Mouse (Mus musculus): ENCODE measurements around the gene Chp2. TPM values are rescaled to one million over a fixed set of nuclear protein-coding genes. Genes with fewer than 3 reads are reported as not detected.

Gene Chp2
- polyA plus RNA-seq, 1 experiment from 2014 or later: 1.2 TPM

GRCm38 (mm10) chr7:122197306-122197705 is 22.0 kb upstream of the Chp2 start:
- H3K27ac ChIP-seq (ENCODE audit: low read length): no peak overlapping the region
- H3K9me3 ChIP-seq (ENCODE audit: control insufficient read depth, low read length): no peaks in the 10 kb centered on the region
- no peaks in the 10 kb centered on the region for H3K36me3 ChIP-seq (ENCODE audit: control insufficient read depth, insufficient read depth, low read length)
- H3K4me2 ChIP-seq (ENCODE audit: low read depth, low read length): no peak overlapping the region
- no peaks in the 10 kb centered on the region for H3K27me3 ChIP-seq (ENCODE audit: control insufficient read depth, insufficient read depth, low read depth, low read length)
- no peaks in the 10 kb centered on the region for H3K4me1 ChIP-seq (replicated peaks; ENCODE audit: control insufficient read depth, insufficient read depth, low read length)
- no peak for ATAC-seq (ENCODE audit: low read depth)
- H3K9ac ChIP-seq (ENCODE audit: low read length): no peak overlapping the region
- WGBS: 29% methylated on average over 4 of the region's 4 CpGs
- no peak overlapping the region for H3K4me3 ChIP-seq (ENCODE audit: low read length)

GRCm38 (mm10) chr7:122199296-122199695 is 20.0 kb upstream of the Chp2 start:
- 19% methylated on average over 5 of the region's 5 CpGs for WGBS
- Histone ChIP-seq H3K27me3 (ENCODE audit: control insufficient read depth, insufficient read depth, low read depth, low read length) (no peaks in the 10 kb centered on the region), H3K27ac (ENCODE audit: low read length) (no peak overlapping the region), H3K36me3 (ENCODE audit: control insufficient read depth, insufficient read depth, low read length) (no peaks in the 10 kb centered on the region), H3K4me2 (ENCODE audit: low read depth, low read length) (no peak overlapping the region), H3K9ac (ENCODE audit: low read length) (no peak overlapping the region), H3K4me1 (replicated peaks; ENCODE audit: control insufficient read depth, insufficient read depth, low read length) (no peaks in the 10 kb centered on the region), H3K9me3 (ENCODE audit: control insufficient read depth, low read length) (no peaks in the 10 kb centered on the region), H3K4me3 (ENCODE audit: low read length) (no peak overlapping the region)
- no peak for ATAC-seq (ENCODE audit: low read depth)

GRCm38 (mm10) chr7:122203936-122204335 is 15.4 kb upstream of the Chp2 start:
- Histone ChIP-seq H3K36me3 (ENCODE audit: control insufficient read depth, insufficient read depth, low read length) (no peaks in the 10 kb centered on the region), H3K9me3 (ENCODE audit: control insufficient read depth, low read length) (no peaks in the 10 kb centered on the region), H3K4me1 (replicated peaks; ENCODE audit: control insufficient read depth, insufficient read depth, low read length) (no peaks in the 10 kb centered on the region), H3K4me2 (ENCODE audit: low read depth, low read length) (no peak overlapping the region), H3K4me3 (ENCODE audit: low read length) (no peak overlapping the region), H3K9ac (ENCODE audit: low read length) (no peak overlapping the region), H3K27ac (ENCODE audit: low read length) (no peak overlapping the region), H3K27me3 (ENCODE audit: control insufficient read depth, insufficient read depth, low read depth, low read length) (no peaks in the 10 kb centered on the region)
- ATAC-seq (ENCODE audit: low read depth): no peak
- WGBS: 27% methylated on average over 2 of the region's 2 CpGs

- no peaks in the 10 kb centered on the region for H3K9me3 ChIP-seq (ENCODE audit: control insufficient read depth, low read length)
- no peaks in the 10 kb centered on the region for H3K27me3 ChIP-seq (ENCODE audit: control insufficient read depth, insufficient read depth, low read depth, low read length)
- H3K4me1 ChIP-seq (replicated peaks; ENCODE audit: control insufficient read depth, insufficient read depth, low read length): no peaks in the 10 kb centered on the region
- no peak overlapping the region for H3K4me2 ChIP-seq (ENCODE audit: low read depth, low read length)
- H3K9ac ChIP-seq (ENCODE audit: low read length): no peak overlapping the region
- no peaks in the 10 kb centered on the region for H3K36me3 ChIP-seq (ENCODE audit: control insufficient read depth, insufficient read depth, low read length)
- H3K4me3 ChIP-seq (ENCODE audit: low read length): no peak overlapping the region
- no peak for ATAC-seq (ENCODE audit: low read depth)
- H3K27ac ChIP-seq (ENCODE audit: low read length): no peak overlapping the region
- WGBS: 51% methylated on average over 2 of the region's 2 CpGs
Measured at GRCm38 (mm10) chr7:122206121-122206520, 13.2 kb upstream of the Chp2 start.

GRCm38 (mm10) chr7:122208276-122209021 is 10.8 kb upstream of the Chp2 start:
- H3K27me3 ChIP-seq (ENCODE audit: control insufficient read depth, insufficient read depth, low read depth, low read length): no peaks in the 10 kb centered on the region
- no peaks in the 10 kb centered on the region for H3K36me3 ChIP-seq (ENCODE audit: control insufficient read depth, insufficient read depth, low read length)
- H3K4me2 ChIP-seq (ENCODE audit: low read depth, low read length): no peak overlapping the region
- 29% methylated on average over 7 of the region's 7 CpGs for WGBS
- no peak overlapping the region for H3K27ac ChIP-seq (ENCODE audit: low read length)
- H3K9ac ChIP-seq (ENCODE audit: low read length): no peak overlapping the region
- H3K9me3 ChIP-seq (ENCODE audit: control insufficient read depth, low read length): no peaks in the 10 kb centered on the region
- H3K4me1 ChIP-seq (replicated peaks; ENCODE audit: control insufficient read depth, insufficient read depth, low read length): no peaks in the 10 kb centered on the region
- peak; percentile 54; the same call in 1 of the 2 replicates for ATAC-seq (ENCODE audit: low read depth)
- H3K4me3 ChIP-seq (ENCODE audit: low read length): no peak overlapping the region

- Histone ChIP-seq H3K27me3 (ENCODE audit: control insufficient read depth, insufficient read depth, low read depth, low read length) (no peaks in the 10 kb centered on the region), H3K27ac (ENCODE audit: low read length) (no peak overlapping the region), H3K4me3 (ENCODE audit: low read length) (no peak overlapping the region), H3K4me2 (ENCODE audit: low read depth, low read length) (no peak overlapping the region), H3K9me3 (ENCODE audit: control insufficient read depth, low read length) (no peaks in the 10 kb centered on the region), H3K4me1 (replicated peaks; ENCODE audit: control insufficient read depth, insufficient read depth, low read length) (no peaks in the 10 kb centered on the region), H3K9ac (ENCODE audit: low read length) (no peak overlapping the region), H3K36me3 (ENCODE audit: control insufficient read depth, insufficient read depth, low read length) (no peaks in the 10 kb centered on the region)
- no peak for ATAC-seq (ENCODE audit: low read depth)
- 66% methylated on average over 7 of the region's 7 CpGs for WGBS
Measured at GRCm38 (mm10) chr7:122226020-122226742, 6.9 kb downstream of the Chp2 start.

GRCm38 (mm10) chr7:122226744-122227143 is 7.4 kb downstream of the Chp2 start:
- H3K4me2 ChIP-seq (ENCODE audit: low read depth, low read length): no peak overlapping the region
- no peak overlapping the region for H3K27ac ChIP-seq (ENCODE audit: low read length)
- H3K36me3 ChIP-seq (ENCODE audit: control insufficient read depth, insufficient read depth, low read length): no peaks in the 10 kb centered on the region
- H3K4me1 ChIP-seq (replicated peaks; ENCODE audit: control insufficient read depth, insufficient read depth, low read length): no peaks in the 10 kb centered on the region
- no peak for ATAC-seq (ENCODE audit: low read depth)
- H3K9ac ChIP-seq (ENCODE audit: low read length): no peak overlapping the region
- H3K9me3 ChIP-seq (ENCODE audit: control insufficient read depth, low read length): no peaks in the 10 kb centered on the region
- WGBS: 70% methylated on average over 4 of the region's 4 CpGs
- H3K4me3 ChIP-seq (ENCODE audit: low read length): no peak overlapping the region
- H3K27me3 ChIP-seq (ENCODE audit: control insufficient read depth, insufficient read depth, low read depth, low read length): no peaks in the 10 kb centered on the region

- WGBS: 51% methylated on average over 3 of the region's 3 CpGs
- Histone ChIP-seq H3K27ac (ENCODE audit: low read length) (no peak overlapping the region), H3K36me3 (ENCODE audit: control insufficient read depth, insufficient read depth, low read length) (no peaks in the 10 kb centered on the region), H3K4me2 (ENCODE audit: low read depth, low read length) (no peak overlapping the region), H3K4me3 (ENCODE audit: low read length) (no peak overlapping the region), H3K9me3 (ENCODE audit: control insufficient read depth, low read length) (no peaks in the 10 kb centered on the region), H3K27me3 (ENCODE audit: control insufficient read depth, insufficient read depth, low read depth, low read length) (no peaks in the 10 kb centered on the region), H3K4me1 (replicated peaks; ENCODE audit: control insufficient read depth, insufficient read depth, low read length) (no peaks in the 10 kb centered on the region), H3K9ac (ENCODE audit: low read length) (no peak overlapping the region)
- ATAC-seq (ENCODE audit: low read depth): no peak
Measured at GRCm38 (mm10) chr7:122229306-122229705, 10.0 kb downstream of the Chp2 start.

GRCm38 (mm10) chr7:122229916-122230315 is 10.6 kb downstream of the Chp2 start:
- no peak overlapping the region for H3K4me2 ChIP-seq (ENCODE audit: low read depth, low read length)
- H3K36me3 ChIP-seq (ENCODE audit: control insufficient read depth, insufficient read depth, low read length): no peaks in the 10 kb centered on the region
- H3K27ac ChIP-seq (ENCODE audit: low read length): no peak overlapping the region
- no peak overlapping the region for H3K4me3 ChIP-seq (ENCODE audit: low read length)
- no peak for ATAC-seq (ENCODE audit: low read depth)
- 64% methylated on average over 4 of the region's 4 CpGs for WGBS
- H3K4me1 ChIP-seq (replicated peaks; ENCODE audit: control insufficient read depth, insufficient read depth, low read length): no peaks in the 10 kb centered on the region
- H3K9ac ChIP-seq (ENCODE audit: low read length): no peak overlapping the region
- H3K27me3 ChIP-seq (ENCODE audit: control insufficient read depth, insufficient read depth, low read depth, low read length): no peaks in the 10 kb centered on the region
- no peaks in the 10 kb centered on the region for H3K9me3 ChIP-seq (ENCODE audit: control insufficient read depth, low read length)

All from lung, embryonic 16.5 days (tissue).